Mouse (Mus musculus) spleen, postnatal 4 days (tissue): Measurements from ENCODE around the gene Ube2v1.

Source experiments
- DNase-seq, 2 experiments: peaks; one replicate each; pipeline ENCODE4 v3.0.0; 2022; ENCODE audit warnings: low spot score in 2 of 2

The Ube2v1 gene

DNA sequence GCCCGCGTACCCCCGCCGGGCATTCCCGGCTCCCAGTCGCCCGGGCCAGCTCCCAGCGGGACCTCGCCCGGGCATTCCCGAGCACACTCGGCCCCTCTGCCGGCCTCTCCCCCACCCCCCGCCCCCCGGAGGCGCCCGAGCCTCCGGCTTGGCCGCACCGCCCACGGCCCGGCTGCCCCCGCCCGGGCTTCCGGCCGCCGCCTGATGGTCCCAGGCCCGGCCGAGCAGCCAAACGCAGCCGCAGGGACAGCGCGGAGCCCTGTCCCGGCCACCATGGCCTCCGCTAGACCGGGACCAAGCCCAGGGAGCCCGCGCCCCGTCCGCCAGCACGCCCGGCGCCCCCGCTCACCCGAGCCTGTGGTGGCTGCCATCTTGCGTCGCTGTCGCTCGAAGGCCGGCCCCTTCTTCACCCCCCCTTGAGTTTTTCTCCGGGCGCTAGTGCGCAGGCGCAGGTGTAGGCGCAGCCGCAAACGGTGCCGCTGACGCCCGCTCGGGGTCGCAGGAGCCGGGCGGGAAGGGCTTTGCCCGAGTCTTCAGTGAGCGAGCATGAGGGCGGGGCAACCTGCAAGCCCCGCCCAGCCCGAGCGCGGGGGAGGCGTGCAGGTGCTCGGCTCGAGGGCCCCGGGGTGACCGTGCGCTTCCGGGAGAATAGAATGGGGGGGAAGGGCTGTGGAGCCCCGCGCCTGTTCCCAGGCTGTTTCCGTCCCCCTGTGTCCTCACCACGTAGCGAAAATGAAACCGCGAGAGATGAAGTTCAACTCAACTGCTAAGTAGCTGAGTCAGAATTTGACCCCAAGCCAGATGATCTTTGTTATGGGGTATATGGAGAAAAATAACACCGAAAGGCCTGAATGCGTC is at the start of gene Ube2v1:
Ube2v1 (minus strand) TSS at position 505 of the 858 bp plus-strand sequence.
- peak; percentile 98 to 99 for DNase-seq

DNA sequence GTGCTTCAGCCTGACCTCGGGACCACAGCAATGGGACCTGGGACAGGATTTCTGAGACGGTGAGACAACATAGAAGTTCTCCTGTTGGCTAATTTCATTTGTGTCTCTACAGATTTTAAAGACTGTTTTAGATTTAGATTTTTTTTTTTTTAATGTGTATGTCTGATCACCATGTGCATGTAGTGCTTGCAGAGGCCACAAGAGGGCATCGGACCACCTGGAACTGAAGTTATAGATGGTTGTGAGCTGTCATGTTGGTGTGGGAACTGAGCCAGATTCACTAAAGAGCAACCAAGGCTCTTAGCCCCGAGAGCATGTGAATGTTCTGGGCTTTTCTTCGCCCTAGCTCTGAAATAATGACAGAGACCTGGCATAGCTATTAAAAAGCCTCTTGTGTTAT is 48.8 kb upstream of the Ube2v1 start:
- peak; percentile 74 to 87 for DNase-seq

DNA sequence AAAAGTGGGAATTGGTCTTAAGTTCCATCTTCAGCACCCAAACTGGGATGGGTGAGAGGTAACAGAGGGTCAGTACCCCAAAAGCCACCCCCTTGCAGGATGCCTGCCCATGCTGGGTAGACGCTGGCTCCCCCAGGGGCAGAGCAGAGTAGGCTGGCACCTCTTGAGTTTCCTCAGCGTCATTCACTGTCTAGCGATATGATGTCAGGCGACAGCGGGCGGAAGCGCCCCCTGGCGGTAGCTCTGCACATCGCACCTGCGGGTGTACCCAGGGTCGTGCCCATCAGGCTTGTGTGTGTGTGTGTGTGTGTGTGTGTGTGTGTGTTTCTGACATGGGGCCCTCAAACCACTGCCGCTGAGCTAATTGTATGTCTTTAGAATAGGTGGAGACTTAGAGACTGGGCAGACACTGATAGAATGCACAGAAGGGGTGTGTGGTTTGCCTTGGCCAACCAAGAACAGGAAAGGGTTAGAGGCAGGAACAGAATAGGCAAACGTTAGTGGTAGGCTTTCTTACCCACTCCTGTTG is 48.1 kb upstream of the Ube2v1 start:
- peak; percentile 88 to 98 for DNase-seq

DNA sequence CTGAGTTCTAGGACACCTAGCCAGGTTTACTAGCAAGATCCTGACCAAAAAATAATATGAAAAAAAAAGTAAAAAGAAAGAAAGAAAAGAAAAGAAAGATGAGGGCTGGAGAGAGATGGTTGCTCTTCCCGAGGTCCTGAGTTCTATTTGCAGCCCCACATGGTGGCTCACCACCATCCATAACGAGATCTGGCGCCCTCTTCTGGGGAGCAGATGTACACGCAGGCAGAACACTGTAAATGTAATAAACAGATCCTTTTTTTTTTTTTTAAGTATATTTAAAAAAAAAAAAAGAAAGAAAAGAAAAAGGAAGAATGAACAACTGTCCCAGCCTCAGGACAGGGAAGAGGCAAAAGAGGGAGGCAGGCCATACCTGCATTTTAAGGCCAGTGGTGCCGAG is 46.7 kb upstream of the Ube2v1 start:
- peak in 1 of 2 experiments; percentile 78 for DNase-seq

DNA sequence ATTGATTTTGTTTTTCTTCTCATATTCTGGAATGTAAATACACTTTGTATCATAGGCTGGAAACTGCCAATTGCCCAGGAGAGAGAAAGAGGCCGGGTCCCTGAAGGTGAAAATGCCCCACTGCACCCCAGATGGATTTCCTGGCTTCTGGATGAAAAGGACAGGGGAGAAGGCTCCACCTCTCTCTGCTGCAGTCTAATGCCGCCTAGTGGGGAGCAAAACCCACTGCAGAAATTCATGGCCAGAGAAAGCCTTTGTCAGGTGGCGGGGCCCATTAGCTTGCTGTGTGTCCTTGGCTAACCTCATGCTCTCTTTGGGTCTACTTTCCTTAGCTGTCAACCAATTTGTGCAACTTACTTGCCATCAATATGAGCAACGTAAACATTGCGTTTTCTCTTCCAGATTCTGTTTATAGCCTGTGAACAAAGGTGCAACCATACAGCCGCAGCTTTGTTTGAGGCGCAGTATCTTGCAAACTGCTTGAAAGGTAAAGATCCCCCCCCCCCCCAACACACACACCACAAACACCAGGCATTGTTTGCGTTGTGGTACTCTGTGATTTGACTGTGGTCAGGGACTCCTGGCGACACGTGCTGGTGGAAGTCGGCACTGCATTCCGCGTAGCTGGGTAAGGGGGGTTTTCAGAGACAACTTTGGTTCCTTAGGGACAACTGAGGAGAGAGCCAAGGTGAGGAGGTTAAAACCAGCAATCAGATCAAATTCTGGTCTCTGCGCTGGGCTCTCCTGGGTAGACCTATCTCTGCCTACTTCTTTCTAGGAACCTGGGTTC is 43.4 kb upstream of the Ube2v1 start:
- no peak for DNase-seq

DNA sequence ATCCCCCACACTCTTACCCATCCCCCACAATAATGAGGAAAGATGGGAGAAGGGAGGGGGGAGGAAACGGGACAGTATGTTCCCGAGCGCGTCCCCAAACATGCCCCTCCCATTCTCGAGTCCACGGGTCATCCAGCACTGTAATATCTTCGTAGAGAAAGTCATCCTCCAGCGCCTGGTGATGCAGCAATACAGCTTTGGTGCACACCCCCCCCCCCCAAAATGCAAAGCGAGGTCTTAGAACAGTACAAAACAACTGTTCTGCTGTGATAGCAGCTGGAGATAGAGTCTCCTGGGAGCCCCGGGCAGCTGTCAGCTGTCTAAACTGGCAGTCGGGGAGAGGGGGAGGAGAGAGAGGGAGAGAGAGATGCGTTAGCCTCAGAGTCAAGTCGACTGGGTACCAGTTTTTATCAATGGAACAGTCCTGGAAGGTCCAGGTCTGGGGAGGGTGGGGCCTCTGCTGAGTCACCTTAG is 40.4 kb upstream of the Ube2v1 start:
- DNase-seq, result peak in 1 of 2 experiments; percentile 53

DNA sequence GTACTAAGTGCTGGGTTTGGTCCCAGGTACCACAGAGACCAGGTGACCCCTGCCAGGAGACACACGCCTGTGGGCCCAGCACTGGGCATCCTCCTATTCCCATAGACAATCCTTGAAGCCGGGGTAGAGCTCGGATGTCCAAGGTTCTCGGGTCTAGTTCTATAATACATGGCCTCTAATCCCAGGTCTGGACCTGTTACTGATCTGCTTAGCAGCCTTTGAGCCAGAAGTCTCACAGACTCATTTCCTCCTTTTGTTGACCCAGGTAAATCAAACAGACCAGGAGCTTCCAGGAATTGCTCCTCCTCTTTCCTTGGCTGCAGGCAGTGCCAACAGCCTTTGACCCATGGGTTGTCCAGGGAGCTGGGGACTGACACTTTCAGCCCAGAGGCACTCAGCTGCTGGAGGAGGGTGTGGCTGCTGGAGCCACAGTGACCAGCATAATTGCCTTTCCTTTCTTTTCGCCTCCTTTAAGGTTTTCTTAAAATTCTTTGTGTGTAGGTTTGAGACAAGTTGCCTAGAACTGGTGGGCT is 39.3 kb upstream of the Ube2v1 start:
- DNase-seq, result no peak

DNA sequence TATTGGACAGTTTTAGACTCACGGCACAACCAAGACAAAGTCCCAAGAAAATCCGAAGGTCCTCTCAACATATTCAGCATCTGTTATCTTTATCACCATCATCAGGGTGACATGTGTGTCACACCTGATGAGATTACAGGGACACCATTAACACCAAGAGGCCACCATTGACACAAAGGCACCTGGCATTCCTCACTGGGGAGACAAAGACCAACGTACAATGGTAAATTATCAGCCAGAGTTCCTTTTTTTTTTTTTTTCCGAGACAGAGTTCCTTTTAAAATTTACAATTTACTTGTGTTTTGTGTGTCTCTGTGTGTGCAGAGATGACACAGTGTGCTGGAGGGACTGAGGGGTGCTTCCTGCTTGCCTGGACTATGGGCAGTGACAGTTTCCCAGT is 37.5 kb upstream of the Ube2v1 start:
- DNase-seq, result no peak

DNA sequence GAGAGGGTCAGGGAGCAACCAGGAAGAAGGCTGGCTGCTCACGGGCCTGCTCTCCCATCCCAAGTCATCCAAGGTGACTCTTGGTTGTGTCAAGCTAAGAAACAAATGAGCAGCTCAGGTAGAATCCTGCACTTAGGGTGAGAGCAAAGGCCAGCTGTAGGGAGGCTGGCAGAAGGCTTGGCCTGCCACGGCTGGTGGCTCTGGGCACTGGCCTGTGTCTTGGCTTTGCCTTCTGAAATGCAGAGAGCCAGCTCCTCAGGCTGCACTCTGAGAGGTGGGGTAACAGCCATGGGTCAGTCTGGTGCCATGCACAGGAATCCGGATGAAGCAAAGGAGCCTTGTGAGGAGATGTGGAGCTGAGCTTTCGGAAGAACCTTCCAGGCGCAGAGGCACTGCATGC is 36.5 kb upstream of the Ube2v1 start:
- DNase-seq, result no peak

DNA sequence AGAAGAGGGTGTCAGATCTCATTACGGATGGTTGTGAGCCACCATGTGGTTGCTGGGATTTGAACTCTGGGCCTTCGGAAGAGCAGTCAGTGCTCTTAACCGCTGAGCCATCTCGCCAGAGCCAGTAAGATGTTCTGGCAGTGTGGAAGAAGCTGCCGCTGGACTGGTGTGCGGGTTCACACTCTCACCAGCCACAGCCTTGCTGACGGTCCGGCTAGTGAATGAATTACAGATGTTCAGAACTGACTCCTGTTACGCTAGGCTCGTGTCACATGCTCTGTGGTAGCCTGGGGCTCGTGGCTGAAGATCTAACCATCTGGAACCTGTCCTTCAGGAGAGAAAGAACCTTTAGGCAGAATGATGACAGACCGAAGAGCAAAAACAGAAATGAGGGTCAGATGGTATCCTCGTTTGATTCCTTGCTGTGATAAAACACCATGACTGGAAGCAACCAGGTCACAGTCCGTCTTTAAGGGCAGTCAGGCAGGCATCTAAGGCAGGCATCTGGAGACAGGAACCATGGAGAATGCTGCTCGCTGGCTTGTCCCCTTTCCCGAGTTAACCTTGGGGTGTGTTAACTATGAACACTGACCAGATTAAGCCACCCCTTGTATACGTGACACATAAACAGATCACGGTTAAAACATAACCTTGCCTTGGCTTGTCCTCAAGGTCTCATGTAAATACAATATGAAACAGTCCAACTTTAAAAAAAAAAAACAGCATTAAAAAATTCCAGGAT is 34.2 kb upstream of the Ube2v1 start:
- no peak for DNase-seq

DNA sequence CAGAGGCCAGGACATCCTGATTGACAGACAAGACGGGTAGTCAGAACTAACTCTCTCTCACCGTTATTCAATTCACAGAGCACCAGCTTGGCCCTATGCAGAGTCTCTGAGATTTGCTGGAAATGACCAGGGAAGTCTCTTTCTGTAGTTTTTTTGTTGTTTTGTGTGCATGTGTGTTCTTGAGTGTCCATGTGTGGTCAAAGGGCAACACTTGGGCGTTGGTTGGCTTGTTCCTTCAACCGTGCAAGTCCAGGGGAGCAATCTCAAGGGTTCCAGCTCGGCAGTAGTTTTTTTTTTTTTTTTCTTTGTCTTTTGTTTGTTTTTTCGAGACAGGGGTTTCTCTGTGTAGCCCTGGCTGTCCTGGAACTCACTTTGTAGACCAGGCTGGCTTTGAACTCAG is 30.8 kb upstream of the Ube2v1 start:
- no peak for DNase-seq

DNA sequence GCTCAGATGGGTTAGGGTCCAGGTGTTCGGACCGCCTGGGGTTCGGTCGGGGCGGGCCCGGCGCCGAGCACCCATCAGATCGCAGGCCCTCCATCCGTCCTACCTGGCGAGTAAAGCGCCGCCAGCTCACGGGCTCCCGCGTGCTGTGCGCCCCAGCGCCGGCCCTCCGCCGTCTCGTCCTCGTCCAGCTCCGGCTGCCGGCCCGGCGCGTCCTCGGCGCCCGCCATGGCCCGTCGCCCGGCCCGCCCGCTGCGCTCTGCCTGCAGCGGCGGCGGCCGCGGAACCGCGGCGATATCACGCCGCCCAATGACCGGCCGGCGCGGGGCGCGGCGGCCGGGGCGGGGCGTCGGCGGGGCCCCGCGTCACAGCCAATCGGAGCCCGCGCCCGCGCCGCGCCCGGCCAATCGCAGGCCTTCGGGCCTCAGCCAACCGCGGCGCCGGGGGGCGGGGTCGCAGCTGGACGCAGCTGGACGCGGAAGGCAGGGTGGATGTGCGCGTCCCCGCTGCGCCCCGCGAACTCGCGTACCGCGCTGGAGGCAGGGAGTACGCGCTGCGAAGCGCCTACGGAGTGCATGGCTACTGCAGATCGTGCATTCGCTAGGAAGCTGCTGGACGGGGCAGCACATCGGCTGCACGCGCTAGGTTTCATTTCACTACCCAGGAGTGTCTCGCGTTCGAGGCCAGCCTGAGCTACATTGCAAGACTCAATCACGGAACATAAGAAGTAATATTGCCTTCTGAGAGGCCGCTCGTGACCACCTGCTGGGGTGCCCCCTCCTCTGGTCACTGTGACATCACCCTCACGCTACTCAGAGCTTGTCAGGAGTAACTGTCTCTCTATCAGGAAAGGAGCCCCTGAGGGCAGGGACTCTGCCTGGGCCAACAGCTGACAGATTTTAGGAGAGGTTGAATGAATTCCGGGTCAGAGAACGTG is 29.6 kb upstream of the Ube2v1 start, which contains the start of gene Gm20431:
Gm20431 (minus strand) TSS at position 227 of the 934 bp plus-strand sequence.
- peak; percentile 96 to 99 for DNase-seq

DNA sequence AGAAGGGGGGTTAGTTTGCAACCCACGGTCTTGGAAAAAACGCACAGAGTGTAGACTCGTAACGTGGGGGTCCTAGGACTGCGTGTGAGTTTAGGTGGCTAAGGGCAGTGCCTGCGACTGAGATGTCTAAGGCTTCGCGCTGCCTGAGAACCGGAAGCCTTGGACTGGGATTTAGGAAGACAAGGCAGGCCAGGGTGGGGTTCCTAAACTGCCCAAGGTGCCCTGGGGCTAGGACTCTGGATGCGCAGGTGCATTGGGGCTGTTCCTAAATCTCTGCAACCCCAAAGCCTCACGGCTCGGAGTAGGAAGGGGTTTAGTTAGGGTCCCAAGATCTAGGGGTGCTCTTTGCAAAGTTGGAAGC is 28.7 kb upstream of the Ube2v1 start:
- no peak for DNase-seq

DNA sequence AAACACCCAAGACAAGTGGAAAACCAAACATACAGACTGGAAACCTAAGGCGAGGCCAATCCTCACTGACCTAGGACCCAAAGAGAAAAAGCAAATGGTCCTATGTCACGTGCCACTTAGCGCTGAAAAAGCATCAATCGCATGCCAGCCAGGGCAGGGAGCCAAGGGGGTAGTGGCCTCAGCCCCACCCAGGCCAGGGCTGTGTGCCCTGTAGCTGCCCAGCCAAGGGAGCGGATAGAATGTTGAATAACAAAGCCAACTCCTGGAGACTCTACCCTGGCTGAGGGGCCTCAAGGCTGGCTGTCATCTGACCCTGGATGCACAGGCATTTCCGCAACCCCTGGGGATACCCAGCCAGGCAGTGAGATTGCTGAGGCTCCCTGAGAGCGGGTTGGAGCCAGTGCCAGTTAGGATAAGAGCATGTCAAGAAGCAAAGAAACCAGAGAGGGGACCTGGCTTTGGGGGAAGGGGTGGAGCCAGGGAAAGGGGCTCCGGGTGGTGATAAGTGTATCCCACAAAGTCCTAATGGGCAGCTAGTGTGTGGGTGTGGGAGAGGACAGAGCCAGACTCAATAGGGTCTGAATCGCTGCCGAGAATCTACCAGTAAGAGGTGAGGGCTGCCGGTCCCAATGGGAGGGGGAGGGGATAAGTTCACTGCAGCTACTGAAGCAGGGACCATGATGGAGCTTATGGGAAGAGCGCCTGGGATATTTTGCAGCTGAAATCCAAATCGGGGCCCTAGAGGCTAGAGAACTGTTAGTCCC is 28.1 kb upstream of the Ube2v1 start:
- DNase-seq, result no peak

DNA sequence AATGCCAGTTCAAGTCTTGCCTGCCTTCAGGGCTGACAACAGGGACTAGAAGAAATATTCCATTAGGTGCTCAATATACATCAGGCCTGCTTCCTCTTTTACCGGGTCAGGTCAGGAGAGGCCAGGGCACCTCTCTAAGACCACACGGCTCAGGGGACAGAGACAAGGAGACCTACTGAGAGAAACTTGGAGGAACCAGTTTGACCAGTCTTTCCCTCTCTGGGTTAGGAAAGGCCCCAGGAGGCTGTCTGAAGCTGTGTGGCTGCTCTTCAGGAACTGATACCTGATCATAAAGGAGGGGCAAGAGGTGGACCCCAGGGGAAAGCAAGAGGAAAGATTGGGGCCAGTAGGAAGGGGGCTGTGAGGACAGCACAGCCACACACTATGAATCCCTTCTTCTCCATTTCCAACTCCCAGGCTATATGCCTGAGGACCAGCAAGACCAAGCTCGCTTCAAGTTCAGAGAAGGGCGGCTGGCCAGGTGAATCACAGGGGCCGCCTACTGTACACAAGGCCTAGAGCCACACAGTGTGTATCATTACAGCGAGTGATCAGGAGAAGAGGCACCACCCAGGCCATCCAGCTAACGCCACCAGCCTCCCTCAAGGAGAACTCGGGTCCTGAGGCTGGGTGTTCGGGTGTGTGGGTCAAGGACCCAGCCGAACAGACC is 27.4 kb upstream of the Ube2v1 start:
- no peak for DNase-seq

DNA sequence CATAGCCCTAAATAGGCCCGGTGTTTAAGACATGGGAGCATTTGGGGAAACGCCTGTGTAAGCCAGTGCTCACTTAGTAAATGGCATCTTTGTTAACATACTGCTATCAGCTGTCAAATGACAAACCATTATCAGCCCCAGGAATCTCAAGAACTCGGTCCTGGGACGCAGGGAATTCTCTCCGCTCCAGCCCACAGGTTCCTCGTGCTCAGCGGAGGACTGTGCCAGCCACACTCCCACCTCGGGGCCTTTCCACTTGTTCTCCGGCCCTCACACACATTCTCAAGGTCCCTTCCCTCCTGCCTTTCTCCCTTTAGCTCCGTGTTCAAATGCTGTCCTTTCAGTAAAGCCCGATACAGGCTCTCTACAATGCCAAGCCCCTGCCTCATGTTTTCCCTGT is 26.8 kb upstream of the Ube2v1 start:
- DNase-seq, result no peak

DNA sequence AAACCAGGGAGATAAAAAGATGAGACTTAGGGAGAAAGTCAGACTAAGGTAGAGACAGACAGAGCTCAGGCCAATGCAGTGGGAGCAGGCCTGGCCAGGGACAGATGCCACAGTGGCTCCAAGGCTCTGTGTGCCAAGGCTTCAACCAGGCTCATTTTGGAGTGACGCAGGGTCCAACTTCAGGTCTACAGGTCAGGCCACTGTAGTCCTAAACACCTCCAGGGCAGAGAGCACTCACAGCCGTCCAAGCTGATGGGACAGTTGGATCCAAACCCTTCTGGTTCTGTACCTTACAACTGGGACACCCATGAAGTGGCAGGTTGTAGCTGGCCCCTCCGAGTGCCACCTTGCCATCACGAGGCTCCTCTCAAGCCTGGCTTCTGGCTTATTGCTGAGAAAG is 26.1 kb upstream of the Ube2v1 start:
- no peak for DNase-seq

DNA sequence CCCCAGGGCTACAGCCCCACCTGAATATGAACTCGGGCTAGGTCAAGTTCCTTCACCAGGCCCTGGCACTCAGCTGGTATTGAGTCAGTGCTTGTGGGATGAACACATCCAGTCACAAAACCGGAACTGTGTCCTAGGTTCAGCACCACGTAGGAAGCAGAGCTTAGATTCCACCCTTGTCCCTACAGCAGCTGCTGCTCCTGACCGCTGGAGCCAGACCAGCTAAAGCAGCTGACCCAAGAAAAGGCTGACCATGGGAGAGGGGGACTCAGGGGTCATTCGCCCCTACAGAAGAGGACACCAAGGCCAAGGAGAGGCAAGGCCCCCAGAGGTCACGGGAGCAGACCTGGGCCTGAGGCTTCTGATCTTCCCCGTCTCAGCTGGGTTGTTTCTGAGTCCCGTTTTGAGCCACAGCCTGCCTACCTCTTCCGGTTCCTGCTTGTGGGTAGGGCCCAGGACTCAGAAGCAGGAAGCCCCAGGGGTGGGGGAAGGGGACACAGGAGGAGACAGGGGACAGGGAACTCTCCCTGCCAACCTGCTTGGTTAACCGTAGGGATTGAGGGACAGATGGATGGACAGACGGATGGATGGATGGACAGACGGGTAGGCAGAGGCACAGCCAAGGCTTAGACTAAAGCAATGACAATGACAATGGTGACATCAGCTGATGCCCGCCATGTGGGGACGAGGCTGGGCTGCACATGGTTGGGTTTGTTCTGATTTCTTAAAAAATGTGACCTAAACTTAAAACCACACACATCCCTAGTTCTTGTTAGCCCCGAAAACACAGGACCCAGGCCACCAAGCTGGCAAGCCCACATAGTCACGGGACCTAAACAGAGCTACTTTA is 25.0 kb upstream of the Ube2v1 start:
- peak; percentile 65 to 84 for DNase-seq
